Mouse (Mus musculus) bone marrow, adult 2 months (tissue): Measurements from ENCODE around the gene Mrap.

Experiments
- CTCF ChIP-seq: fragments of 200-500 bp; IDR thresholded peaks from 2 replicates; pipeline ENCODE4 v1.5.1; 2011; ENCODE audit warnings: low read length, control low read depth; ENCODE audit not compliant: control insufficient read depth, insufficient read depth
- POLR2A ChIP-seq: fragments of 200-500 bp; IDR thresholded peaks from 2 replicates; pipeline ENCODE4 v1.6.1; 2011; ENCODE audit warnings: low read depth, mild to moderate bottlenecking, control low read depth, low read length, borderline replicate concordance; ENCODE audit not compliant: control insufficient read depth

- TF ChIP-seq POLR2A (no peak), CTCF (no peak)
Observed at GRCm38 (mm10) chr16:90774216-90774615, 36.2 kb downstream of the Mrap start.
